Mouse (Mus musculus): ENCODE data around the gene Farp1.

GRCm38 (mm10) chr14:121247287-121247686 lies 212.3 kb downstream of the Farp1 start:
- TF ChIP-seq CTCF (IDR thresholded peaks at IDR 0.05) (no peak), POLR2A (IDR thresholded peaks at IDR 0.05; ENCODE audit: insufficient read depth, low read depth, low read length) (no peak)

Data from heart, adult 2 months (tissue).